Mouse (Mus musculus) embryonic facial prominence, embryonic 11.5 days (tissue): ENCODE measurements around the gene Prss38. TPM values are rescaled to one million over a fixed set of nuclear protein-coding genes. Genes with fewer than 3 reads are reported as not detected.
A peak's percentile ranks its signal among the peaks of the same experiment; 100 is the strongest.

Source experiments
- ATAC-seq: fragments of 200-750 bp; cut with Nextera tagmentation; replicated peaks from 2 replicates; pipeline ENCODE4 v1.8.0; 2017; ENCODE audit warnings: low read depth; ENCODE audit not compliant: insufficient number of reproducible peaks, low FRiP score, low TSS enrichment
- DNase-seq: peaks from one replicate; pipeline ENCODE4 v3.0.0-alpha.2; 2015; ENCODE audit warnings: low spot score
- H3K27ac ChIP-seq: fragments of 300-500 bp; sonication (generic); replicated peaks from 2 replicates; pipeline ENCODE4 v1.5.1; 2014; ENCODE audit warnings: mild to moderate bottlenecking, low read depth, low read length, control low read depth
- H3K27me3 ChIP-seq: fragments of 300-500 bp; sonication (generic); 2 replicates; pipeline ENCODE4 v1.6.1; 2014; ENCODE audit warnings: mild to moderate bottlenecking, low read length, moderate library complexity, mixed read lengths; ENCODE audit not compliant: control insufficient read depth, insufficient read depth
- H3K36me3 ChIP-seq: fragments of 300-500 bp; sonication (generic); replicated peaks from 2 replicates; pipeline ENCODE4 v1.6.1; 2014; ENCODE audit warnings: low read depth, mild to moderate bottlenecking, low read length, moderate library complexity, mixed read lengths; ENCODE audit not compliant: control insufficient read depth, insufficient read depth
- H3K4me1 ChIP-seq: fragments of 300-500 bp; sonication (generic); 2 replicates; pipeline ENCODE4 v1.6.1; 2014; ENCODE audit warnings: low read length, mixed read lengths; ENCODE audit not compliant: control insufficient read depth, insufficient read depth
- H3K4me2 ChIP-seq: fragments of 300-500 bp; sonication (generic); 2 replicates; pipeline ENCODE4 v1.6.1; 2014; ENCODE audit warnings: low read depth, mild to moderate bottlenecking, control low read depth, low read length, moderate library complexity
- H3K4me3 ChIP-seq: fragments of 300-500 bp; sonication (generic); 2 replicates; pipeline ENCODE4 v1.5.1; 2014; ENCODE audit warnings: low read depth, low read length, control low read depth
- H3K9ac ChIP-seq: fragments of 300-500 bp; sonication (generic); replicated peaks from 2 replicates; pipeline ENCODE4 v1.6.1; 2014; ENCODE audit warnings: mild to moderate bottlenecking, control low read depth, low read length
- H3K9me3 ChIP-seq: fragments of 300-500 bp; sonication (generic); replicated peaks from 2 replicates; pipeline ENCODE4 v1.6.1; 2016; ENCODE audit warnings: mild to moderate bottlenecking, low read length, inconsistent platforms, mixed read lengths; ENCODE audit not compliant: control insufficient read depth
- WGBS: fragments of 180-500 bp; shearing (Covaris S2); extraction: QIAGEN DNeasy Blood & Tissue Kit; methylation state at CpG from one replicate; pipeline ENCODE4 v1.1.7; 2014; 5-methylcytosine and 5-hydroxymethylcytosine counted together
- polyA plus RNA-seq: library from polyadenylated mRNA; unstranded; fragments of >200 nt; fragmentation: Nextera tagmentation; extraction: Ambion mirVana; gene quantifications from 2 replicates; pipeline ENCODE4 v1.2.1, GENCODE M21; 2014

The Prss38 gene
- polyA plus RNA-seq, 1 experiment from 2014 or later, result not detected

DNA sequence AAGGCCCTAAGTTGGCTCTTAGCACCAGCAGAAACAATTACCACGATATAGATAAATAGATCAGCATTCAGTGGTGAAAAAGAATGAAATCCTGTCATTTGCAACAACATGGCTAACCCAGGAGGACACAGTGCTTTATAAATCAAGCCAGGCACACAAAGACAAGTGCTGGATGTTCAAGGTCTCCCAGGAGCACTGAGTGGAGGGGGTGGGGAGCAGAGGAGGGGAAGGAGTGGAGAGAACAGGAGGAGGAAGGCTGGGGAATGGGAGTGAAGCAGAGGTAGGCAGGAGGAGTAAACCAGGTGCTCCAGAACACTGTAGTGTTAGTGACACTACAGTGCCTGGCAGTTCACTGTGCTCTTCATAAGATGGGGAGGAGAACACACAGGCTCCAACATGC lies 30.3 kb upstream of the Prss38 start:
- no peak overlapping the region for H3K27ac ChIP-seq
- no peak for DNase-seq
- no peak overlapping the region for H3K4me3 ChIP-seq
- no peaks in the 10 kb centered on the region for H3K9me3 ChIP-seq
- no peak overlapping the region for H3K4me2 ChIP-seq
- H3K9ac ChIP-seq, result no peak overlapping the region
- 82% methylated on average over 1 of the region's 1 CpGs for WGBS
- no peaks in the 10 kb centered on the region for H3K4me1 ChIP-seq
- no peak; the same call in 1 of the 2 replicates for ATAC-seq
- no peaks in the 10 kb centered on the region; the same call in 1 of the 2 replicates for H3K36me3 ChIP-seq
- no peaks in the 10 kb centered on the region for H3K27me3 ChIP-seq

DNA sequence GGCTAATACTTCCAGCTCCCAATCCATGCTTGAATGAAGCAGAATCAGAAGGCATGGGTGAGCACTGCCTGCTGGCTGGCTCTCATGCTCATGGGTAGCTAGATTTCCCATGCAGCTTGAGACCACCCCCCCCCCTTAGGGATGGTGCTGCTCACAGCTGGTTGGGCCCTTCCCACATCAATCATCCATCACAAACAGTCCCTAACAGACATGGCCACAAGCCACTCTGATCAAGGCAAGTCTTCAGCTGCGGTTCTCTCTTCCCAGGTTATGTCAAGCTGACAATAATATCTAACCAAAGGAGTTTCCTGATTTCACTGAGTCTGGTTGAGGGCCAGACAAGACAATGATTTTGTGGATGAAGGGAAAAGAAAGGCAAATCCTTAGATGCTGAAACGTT lies 25.4 kb upstream of the Prss38 start:
- no peak for DNase-seq
- H3K9me3 ChIP-seq, result no peaks in the 10 kb centered on the region
- H3K36me3 ChIP-seq, result no peaks in the 10 kb centered on the region
- no peaks in the 10 kb centered on the region; the same call in 1 of the 2 replicates for H3K4me1 ChIP-seq
- no peaks in the 10 kb centered on the region for H3K27me3 ChIP-seq
- H3K27ac ChIP-seq, result no peak overlapping the region
- no peak for ATAC-seq
- 84% methylated on average over 2 of the region's 2 CpGs for WGBS
- H3K9ac ChIP-seq, result no peak overlapping the region
- H3K4me3 ChIP-seq, result no peak overlapping the region
- H3K4me2 ChIP-seq, result no peak overlapping the region

DNA sequence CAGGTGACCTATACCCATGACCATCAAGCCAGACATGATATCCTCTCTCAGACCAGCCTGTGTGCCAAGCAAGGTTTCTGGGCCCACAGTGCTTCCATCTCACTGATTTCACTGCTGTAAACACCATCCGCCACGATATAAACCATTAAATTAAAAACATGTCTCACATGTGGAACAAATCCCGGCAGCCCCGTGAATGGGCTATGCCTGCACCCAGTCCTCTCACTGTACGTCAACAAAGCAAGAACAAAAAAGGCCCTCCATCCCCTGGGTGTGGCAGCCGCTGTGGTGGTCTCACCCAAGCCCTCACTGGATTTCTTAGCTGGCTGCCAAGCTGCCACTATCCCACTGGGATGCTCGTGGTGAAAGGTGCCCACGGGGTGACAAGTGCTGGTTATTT lies 24.4 kb upstream of the Prss38 start:
- peak; percentile 15; the same call in 1 of the 2 replicates for ATAC-seq
- H3K9me3 ChIP-seq, result no peaks in the 10 kb centered on the region
- H3K4me1 ChIP-seq, result no peaks in the 10 kb centered on the region; the same call in 1 of the 2 replicates
- no peaks in the 10 kb centered on the region for H3K27me3 ChIP-seq
- no peak overlapping the region; the same call in 1 of the 2 replicates for H3K9ac ChIP-seq
- peak overlapping the region; percentile 79 for H3K27ac ChIP-seq
- H3K4me3 ChIP-seq, result no peak overlapping the region
- H3K36me3 ChIP-seq, result no peaks in the 10 kb centered on the region
- WGBS, result 54% methylated on average over 8 of the region's 8 CpGs
- H3K4me2 ChIP-seq, result no peak overlapping the region; the same call in 1 of the 2 replicates
- peak; percentile 73 for DNase-seq

DNA sequence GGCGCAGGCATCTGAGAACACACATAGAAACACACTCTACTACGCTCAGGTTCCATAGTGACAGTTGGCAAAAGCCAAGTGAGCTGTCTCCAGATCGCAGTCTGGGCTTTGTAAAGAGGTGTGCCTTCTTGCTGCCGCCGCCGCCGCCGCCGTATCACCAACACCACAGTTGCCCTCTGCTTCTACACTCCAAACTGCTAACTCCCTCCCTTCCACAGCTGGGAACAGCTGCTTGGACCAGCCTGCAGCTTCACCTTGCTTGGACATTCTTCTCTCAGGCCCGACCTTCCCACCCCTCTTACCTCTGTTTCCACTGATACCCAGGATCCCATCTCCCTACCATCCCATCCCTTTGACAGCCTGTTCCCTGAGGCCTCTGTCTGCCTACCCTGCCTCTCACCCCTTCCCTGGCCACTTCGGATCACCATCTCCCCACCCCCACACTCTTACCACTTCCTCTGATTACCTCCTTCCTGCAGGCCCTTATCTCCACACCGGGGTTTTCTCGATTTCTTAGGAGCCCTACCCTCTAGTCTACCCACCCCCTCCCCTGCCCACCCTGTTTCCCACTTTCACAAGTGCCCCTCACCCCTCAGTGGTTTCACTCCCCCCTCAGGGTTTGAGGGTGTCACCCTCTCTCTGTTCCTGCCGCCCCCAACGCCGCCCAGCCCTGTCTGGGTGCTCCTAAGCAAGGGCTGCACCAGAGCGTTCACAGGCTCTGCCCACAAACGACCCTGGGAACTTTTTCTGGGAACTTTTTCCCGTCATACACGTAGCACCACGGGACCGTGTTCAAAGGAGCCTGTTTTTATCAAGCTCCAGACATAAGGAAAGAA lies 22.3 kb upstream of the Prss38 start:
- Histone ChIP-seq H3K9ac (no peak overlapping the region), H3K27ac (peak overlapping the region; percentile 36), H3K4me2 (no peak overlapping the region), H3K4me3 (no peak overlapping the region), H3K27me3 (no peaks in the 10 kb centered on the region), H3K9me3 (no peaks in the 10 kb centered on the region), H3K36me3 (no peaks in the 10 kb centered on the region), H3K4me1 (peaks cover 2% of the 10 kb centered on the region; the same call in 1 of the 2 replicates)
- ATAC-seq (no peak; the same call in 1 of the 2 replicates), DNase-seq (peak; percentile 76)
- 49% methylated on average over 22 of the region's 22 CpGs for WGBS

- no peaks in the 10 kb centered on the region for H3K36me3 ChIP-seq
- H3K4me3 ChIP-seq, result no peak overlapping the region
- no peak overlapping the region for H3K9ac ChIP-seq
- H3K4me1 ChIP-seq, result peaks cover 2% of the 10 kb centered on the region; the same call in 1 of the 2 replicates
- H3K27ac ChIP-seq, result peak overlapping the region; percentile 23
- no peaks in the 10 kb centered on the region for H3K9me3 ChIP-seq
- WGBS, result 80% methylated on average over 5 of the region's 5 CpGs
- no peak overlapping the region for H3K4me2 ChIP-seq
- H3K27me3 ChIP-seq, result no peaks in the 10 kb centered on the region
- no peak for ATAC-seq
- no peak for DNase-seq
Measured at GRCm38 (mm10) chr11:59394451-59394850, 19.0 kb upstream of the Prss38 start.

DNA sequence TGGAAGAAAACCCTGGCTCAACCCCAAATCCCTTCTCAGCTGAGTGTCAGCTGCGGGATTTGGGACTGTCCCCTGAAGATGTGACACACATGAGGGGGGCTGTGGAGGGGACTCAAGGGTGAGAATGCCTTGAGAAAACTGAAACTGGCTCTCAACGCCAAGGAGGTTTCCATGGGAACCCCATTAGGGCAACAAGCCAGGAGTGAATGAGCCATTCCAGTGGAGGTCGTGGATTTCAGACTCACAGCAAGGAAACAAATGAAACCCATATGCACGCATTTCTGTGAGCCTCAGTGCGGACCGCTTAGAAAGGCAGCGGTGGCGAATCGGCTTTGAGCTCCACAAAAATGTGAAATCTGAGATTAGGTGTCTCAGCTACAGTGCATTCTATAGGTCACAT lies 18.1 kb upstream of the Prss38 start:
- H3K4me3 ChIP-seq, result no peak overlapping the region
- DNase-seq (peak; percentile 95), ATAC-seq (peak; percentile 54)
- H3K9ac ChIP-seq, result no peak overlapping the region
- H3K4me1 ChIP-seq, result peaks cover 2% of the 10 kb centered on the region; the same call in 1 of the 2 replicates
- no peaks in the 10 kb centered on the region for H3K27me3 ChIP-seq
- H3K4me2 ChIP-seq, result no peak overlapping the region
- peak overlapping the region; percentile 54 for H3K27ac ChIP-seq
- 26% methylated on average over 9 of the region's 9 CpGs for WGBS
- no peaks in the 10 kb centered on the region for H3K36me3 ChIP-seq
- no peaks in the 10 kb centered on the region for H3K9me3 ChIP-seq

DNA sequence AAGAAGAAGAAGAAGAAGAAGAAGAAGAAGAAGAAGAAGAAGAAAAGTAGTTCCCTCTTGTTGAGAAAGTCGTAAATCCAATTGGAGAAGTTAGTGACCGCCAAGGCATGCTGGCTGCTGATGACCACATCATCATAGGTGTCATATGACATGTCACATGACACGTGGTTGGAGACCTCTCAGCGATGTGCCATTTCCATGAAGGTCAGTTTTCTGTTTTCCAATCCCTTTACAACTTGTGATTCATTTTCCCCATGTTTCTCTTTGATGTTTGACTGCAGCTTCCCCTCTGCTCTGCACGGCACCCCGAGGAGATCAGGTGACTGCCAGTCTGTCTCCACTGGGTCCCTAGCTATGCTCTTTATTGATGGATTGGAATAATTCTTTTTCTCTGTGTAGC lies 16.8 kb upstream of the Prss38 start:
- H3K4me2 ChIP-seq, result no peak overlapping the region
- DNase-seq, result no peak
- ATAC-seq, result no peak
- WGBS, result 59% methylated on average over 6 of the region's 6 CpGs
- H3K4me1 ChIP-seq, result peaks cover 3% of the 10 kb centered on the region; the same call in 1 of the 2 replicates
- H3K27me3 ChIP-seq, result no peaks in the 10 kb centered on the region
- no peak overlapping the region for H3K9ac ChIP-seq
- no peaks in the 10 kb centered on the region for H3K36me3 ChIP-seq
- H3K4me3 ChIP-seq, result no peak overlapping the region
- H3K9me3 ChIP-seq, result no peaks in the 10 kb centered on the region
- no peak overlapping the region for H3K27ac ChIP-seq

DNA sequence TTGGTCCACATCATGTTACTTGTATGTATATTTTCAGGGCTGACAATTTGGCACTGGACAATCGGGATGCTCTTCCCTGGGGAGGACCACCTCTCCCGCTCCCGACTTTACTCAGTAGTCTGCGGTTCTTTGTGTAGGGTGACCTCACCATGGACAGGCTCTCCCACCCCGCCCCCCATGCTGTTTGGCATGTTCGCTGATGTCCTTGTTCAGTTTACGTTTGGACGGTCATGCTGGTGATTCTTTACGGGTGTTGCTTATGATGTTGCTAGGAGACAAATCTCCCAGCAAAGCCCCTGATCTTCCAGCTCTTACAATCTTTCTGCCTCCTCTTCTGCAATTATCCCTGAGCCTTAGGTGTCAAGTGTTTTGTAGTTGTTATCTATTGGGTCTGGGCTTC lies 15.0 kb upstream of the Prss38 start:
- no peak overlapping the region for H3K4me2 ChIP-seq
- ATAC-seq (no peak), DNase-seq (no peak)
- no peak overlapping the region for H3K27ac ChIP-seq
- peaks cover 5% of the 10 kb centered on the region for H3K4me1 ChIP-seq
- no peak overlapping the region for H3K9ac ChIP-seq
- H3K36me3 ChIP-seq, result no peaks in the 10 kb centered on the region
- H3K27me3 ChIP-seq, result no peaks in the 10 kb centered on the region
- H3K9me3 ChIP-seq, result no peaks in the 10 kb centered on the region
- no peak overlapping the region for H3K4me3 ChIP-seq
- 80% methylated on average over 9 of the region's 9 CpGs for WGBS
